Mouse (Mus musculus) layer of hippocampus, adult 2 months (tissue): Measurements from ENCODE around the gene Zfp91. TPM values are rescaled to one million over a fixed set of nuclear protein-coding genes. Genes with fewer than 3 reads are reported as not detected.
"Not testable (repeated sequence)": the region's sequence is repeated elsewhere in the genome, so short reads cannot be mapped to it uniquely, and the experiment has no call there.

Source experiments
- DNase-seq, 2 experiments: peaks; one replicate each; pipeline ENCODE4 v3.0.0; 2022; ENCODE audit warnings: low spot score in 2 of 2
- H3K27ac ChIP-seq: fragments of 200-600 bp; 2 replicates; pipeline ENCODE4 v1.8.1; 2022
- H3K4me3 ChIP-seq: fragments of 200-600 bp; 2 replicates; pipeline ENCODE4 v1.8.1; 2022; ENCODE audit warnings: mild to moderate bottlenecking
- CTCF ChIP-seq: fragments of 200-600 bp; conservative IDR thresholded peaks from 2 replicates; pipeline ENCODE4 v1.8.1; 2022; ENCODE audit warnings: antibody characterized with exemption, mild to moderate bottlenecking, moderate library complexity
- total RNA-seq, 2 experiments: library from RNA; stranded (reverse); gene quantifications; 2 replicates each; pipeline ENCODE4 v1.2.3; 2021

Gene Zfp91
- total RNA-seq, 2 experiments from 2014 or later: 87.6 to 94.8 TPM

DNA sequence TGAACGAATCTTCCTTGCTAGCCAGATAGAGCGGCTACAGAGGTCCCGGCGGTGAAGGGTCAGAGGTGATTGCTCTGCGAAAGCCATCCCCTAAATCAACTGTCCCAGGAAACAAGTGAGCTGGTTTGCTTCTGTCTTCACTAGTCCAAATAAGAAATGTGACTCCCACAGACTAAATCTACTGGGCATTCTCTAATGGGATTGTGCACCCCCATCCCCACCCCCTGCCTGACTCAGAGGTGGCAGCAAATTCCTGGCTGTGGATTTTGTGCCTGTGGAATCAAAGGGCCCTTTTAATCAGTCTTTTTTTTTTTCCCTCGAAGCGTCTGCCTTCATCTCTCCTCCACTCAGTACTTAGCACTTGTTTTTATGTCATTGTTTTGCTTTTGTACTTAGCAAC lies 30.6 kb downstream of the Zfp91 start, which contains the start of gene Cntf:
Cntf (minus strand) TSS at position 325 of the 400 bp plus-strand sequence.
- Histone ChIP-seq H3K4me3 (no peak within 1 kb of the TSS), H3K27ac (no peak within 1 kb of the TSS)
- TF ChIP-seq CTCF: no peak
- DNase-seq: no peak

DNA sequence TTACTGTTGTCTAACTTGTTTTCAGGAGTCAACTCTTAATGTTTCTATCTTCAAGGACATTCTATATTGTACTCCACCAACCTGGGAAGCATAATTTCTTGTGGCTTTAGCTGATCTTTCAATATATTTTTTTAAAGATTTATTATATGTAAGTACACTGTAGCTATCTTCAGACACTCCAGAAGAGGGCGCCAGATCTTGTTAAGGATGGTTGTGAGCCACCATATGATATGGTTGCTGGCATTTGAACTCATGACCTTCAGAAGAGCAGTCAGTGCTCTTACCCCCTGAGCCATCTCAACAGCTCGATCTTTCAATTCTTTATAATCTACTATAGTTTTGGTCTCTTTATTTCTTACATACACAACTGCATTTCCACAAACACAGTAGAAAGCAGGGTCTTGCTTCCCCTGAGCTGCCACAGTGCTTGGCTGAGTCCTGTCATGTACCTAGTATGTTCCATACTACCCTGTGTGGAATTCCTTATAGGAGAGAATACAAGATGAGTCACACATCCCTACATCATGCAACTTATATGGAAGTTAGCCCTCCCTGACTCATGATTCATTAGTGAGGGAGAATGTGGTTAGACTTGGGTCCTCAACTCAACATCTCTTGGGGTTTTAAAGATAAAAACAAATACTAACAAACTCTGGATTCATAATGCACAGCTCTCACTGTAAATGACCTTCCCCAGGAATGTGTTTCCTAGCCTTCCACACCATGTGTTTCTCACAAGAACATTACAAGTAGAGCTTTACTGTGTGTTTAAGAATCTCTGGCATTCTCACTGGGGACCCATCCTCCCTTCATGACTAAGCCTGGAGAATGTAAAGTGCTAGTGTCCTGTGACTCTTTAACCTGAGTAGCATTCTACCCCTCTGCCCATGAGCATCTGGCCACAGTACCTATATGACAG lies 33.5 kb downstream of the Zfp91 start:
- H3K27ac ChIP-seq: no peak overlapping the region
- H3K4me3 ChIP-seq: no peak overlapping the region
- DNase-seq: no peak
- TF ChIP-seq CTCF: peak; percentile 80

DNA sequence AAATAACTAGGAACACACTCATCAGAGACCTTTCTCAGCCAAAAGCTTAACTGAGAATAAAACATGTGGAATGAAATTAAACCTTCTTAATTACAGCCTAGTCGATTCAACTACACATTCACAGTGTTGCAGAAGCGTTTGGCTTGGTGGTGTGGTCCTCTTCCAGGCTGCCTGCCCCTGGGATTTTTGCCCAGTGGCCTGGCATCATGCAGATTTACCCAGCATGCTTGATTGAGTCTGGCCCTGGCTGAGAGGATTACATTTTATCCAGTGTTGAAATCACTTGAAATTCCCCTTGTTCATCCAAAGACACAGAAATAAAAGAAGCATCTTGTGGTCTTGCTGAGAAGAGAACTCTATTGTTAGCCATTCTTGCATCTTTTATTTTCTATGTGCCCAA lies 36.3 kb downstream of the Zfp91 start:
- Histone ChIP-seq H3K27ac (peak overlapping the region; percentile 21; the same call in 1 of the 2 replicates), H3K4me3 (no peak overlapping the region)
- TF ChIP-seq CTCF: no peak
- DNase-seq: peak; percentile 57 to 62

DNA sequence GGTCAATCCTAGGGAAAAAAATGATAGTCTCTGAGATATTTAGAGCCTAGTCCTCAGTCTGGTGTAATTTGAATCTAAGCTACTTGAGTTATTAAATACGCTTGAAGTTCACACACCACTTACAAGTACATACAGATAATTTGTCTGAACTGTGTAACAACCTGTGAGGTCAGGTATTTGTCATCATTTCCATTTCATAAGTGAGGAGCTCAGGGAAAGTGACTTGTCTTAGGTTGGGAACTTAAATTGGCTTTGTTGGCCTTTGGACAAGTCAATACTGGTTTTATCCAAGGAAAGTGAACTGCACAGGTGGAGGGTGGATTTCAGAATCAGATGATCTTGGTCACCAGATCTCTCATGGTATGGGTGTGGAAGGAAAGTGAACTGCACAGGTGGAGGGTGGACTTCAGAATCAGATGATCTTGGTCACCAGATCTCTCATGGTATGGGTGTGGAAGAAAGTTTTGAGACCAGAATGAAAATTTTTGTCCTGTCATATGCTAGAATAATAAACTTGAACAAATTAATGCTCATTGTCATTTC lies 36.9 kb downstream of the Zfp91 start:
- H3K4me3 ChIP-seq: no peak overlapping the region
- peak overlapping the region; percentile 21; the same call in 1 of the 2 replicates for H3K27ac ChIP-seq
- DNase-seq: no peak
- TF ChIP-seq CTCF: no peak

DNA sequence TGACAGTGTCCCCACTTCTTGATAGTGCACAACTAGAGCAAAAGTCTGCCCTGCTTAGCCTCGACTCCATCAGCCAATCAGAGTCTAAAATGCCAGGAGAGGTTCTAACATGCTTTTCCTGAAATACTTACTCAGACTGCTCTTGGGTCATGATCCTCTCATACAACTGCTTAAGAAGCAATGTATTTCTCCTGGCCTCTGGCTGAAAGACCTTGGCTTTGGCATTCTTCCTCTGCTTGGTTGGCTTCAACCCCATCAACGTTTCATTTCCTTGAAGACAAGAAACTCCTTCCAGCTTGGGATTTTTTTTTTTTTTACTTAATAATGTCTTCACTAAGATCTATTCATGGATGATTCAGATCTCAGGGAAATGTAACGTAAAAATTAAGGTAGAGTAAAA lies 39.6 kb downstream of the Zfp91 start:
- Histone ChIP-seq H3K4me3 (no peak overlapping the region), H3K27ac (no peak overlapping the region)
- TF ChIP-seq CTCF: no peak
- no peak for DNase-seq

DNA sequence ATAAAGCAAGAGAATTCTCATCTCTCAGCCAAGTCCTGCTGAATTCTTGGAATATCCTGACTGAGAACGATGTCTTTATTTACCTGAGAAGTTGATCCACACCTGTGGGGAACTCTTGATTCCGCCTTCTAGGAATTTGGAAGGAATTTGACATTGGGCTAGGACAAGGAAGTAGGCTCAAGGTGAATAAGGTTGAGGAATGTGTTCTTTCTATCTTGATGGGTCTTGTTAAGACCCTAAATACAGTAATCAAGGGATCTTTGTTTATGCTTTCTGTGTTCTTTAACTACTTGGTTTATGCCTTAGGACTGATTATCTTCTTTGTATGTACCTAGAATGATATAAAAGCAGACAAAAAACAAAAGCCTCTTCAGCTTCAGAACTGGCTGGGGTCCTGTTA lies 64.0 kb downstream of the Zfp91 start:
- H3K4me3 ChIP-seq: no peak overlapping the region
- TF ChIP-seq CTCF: no peak
- DNase-seq: no peak
- H3K27ac ChIP-seq: no peak overlapping the region

DNA sequence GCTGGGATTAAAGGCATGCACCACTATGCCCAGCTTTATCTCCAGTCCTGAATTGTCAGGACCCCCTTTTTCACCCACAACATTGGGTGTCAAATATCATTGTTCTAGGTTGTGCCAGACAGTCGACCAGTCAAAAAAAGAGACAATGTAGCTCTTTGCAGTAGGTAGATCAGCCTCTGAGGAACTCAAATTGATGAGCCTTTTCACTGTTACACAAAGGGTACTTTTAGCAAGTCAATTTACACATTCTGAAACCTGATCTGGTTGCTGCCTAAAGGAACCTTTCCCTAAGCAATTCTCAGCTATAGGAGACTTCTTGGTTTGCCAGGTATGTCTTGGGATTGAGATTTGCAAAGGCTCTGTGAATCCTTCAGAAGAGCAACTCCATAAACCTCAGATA lies 64.9 kb downstream of the Zfp91 start:
- DNase-seq: no peak
- no peak for TF ChIP-seq CTCF
- H3K27ac ChIP-seq: no peak overlapping the region
- no peak overlapping the region for H3K4me3 ChIP-seq

DNA sequence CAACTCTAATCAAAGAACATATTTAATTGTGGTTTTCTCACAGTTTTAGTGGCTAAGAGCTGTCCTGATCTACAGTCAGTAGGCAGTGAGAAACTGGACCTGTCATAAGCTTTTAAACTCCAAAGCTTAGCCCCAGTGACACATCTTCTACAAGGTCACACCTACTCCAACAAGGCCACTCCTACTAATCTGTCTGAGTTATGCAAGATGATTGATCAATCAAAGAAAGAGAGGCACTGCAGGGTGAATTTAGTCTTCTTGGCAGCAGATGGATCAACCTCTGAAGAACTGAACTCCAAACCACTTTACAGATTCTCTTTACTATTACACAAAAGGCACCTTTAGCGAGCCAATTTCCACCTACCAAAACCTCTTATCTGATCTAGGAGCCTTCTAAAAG lies 70.1 kb downstream of the Zfp91 start:
- no peak for TF ChIP-seq CTCF
- Histone ChIP-seq H3K27ac (no peak overlapping the region), H3K4me3 (no peak overlapping the region)
- no peak for DNase-seq

DNA sequence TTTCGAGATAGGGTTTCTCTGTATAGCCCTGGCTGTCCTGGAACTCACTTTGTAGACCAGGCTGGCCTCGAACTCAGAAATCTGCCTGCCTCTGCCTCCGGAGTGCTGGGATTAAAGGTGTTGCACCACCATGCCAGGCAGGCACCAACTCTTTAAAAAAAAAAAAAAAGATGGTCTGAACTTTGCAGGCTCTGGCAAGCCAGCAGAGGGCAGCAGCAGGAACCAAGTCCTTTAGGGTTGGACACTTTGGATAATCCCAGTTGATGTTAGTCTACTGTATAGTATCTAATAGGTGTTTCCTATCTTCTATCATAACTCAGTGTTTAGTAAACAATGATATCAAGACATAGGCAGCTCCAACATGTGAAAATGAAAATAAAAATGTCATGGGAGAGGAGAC lies 73.6 kb downstream of the Zfp91 start:
- H3K4me3 ChIP-seq: no peak overlapping the region
- peak; percentile 72 for TF ChIP-seq CTCF
- no peak overlapping the region for H3K27ac ChIP-seq
- DNase-seq: peak in 1 of 2 experiments; percentile 23

DNA sequence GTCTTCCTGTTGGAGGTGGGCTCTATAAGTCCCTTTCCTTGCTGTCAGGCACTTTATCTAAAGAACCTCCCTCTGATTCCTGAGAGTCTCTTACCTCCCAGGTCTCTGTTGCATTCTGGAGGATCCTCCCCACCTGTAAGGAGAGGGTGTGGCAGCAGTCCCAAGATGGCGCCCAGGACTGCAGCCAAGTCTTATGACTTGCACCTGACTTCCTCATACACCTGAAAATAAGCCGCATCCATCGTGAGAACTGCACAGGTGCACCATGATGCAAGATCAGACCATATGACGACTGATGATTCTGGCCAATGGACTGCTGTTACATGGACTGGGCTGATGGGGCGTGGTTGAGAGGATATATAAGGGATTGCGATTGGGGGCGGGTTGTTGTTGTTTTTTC lies 74.3 kb downstream of the Zfp91 start:
- DNase-seq, H3K27ac ChIP-seq, H3K4me3 ChIP-seq: not testable (repeated sequence)

DNA sequence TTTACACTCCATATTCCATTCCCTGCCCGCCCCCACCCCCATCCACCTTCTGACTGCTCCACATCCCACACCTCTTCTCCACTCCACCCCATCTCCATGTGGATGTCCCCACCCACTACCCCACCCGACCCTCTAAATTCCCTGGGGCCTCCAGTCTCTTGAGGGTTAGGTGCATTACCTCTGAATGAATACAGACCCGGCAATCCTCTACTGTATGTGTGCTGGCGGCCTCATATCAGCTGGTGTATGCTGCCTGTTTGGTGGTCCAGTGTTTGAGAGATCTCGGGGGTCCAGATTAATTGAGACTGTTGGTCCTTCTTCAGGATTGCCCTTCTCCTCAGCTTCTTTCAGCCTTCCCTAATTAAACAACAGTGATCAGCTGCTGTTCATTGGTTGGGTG lies 75.0 kb downstream of the Zfp91 start:
- H3K27ac ChIP-seq, DNase-seq, H3K4me3 ChIP-seq: not testable (repeated sequence)

DNA sequence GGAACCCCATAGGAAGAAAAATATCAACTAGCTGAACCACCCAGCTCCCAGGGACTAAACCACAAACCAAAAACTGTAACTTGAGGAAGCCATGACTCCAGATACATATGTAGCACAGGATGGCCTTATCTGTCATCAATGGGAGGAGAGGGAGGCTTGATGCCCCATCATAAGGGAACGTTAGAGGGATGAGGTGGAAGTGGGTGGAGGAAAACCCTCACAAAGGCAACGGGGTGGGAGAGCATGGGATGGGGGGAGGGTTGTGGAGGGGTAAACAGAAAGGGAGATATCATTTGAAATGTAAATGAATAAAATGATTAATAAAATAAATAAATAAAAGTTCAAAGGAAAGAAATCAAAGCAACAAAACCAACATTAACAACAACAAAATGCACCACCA lies 75.5 kb downstream of the Zfp91 start:
- TF ChIP-seq CTCF: no peak

DNA sequence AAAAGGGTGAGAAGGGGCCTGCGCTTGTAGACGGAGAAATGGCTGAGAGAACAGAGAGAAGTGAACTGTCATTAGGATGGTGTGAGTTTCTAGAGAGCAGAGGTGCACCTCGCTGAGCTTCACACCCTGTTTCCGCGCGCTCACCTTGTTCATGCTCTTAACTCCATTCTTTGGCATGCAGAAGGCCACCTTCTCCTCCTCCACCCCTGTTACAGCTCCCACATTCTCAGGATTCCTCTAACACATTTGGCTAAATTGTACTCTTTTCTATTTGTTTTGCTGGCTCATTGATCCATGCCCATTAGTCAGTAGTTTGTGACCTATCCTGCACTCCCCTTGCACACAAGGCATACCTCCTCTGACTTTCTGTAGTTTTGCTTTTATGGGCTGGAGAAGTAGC lies 76.7 kb downstream of the Zfp91 start:
- Histone ChIP-seq H3K4me3 (no peak overlapping the region), H3K27ac (no peak overlapping the region)
- no peak for TF ChIP-seq CTCF
- DNase-seq: no peak

More for the DNA sequence above, 75.5 kb downstream of the Zfp91 start:
- Histone ChIP-seq H3K27ac (no peak overlapping the region), H3K4me3 (no peak overlapping the region)
- no peak for DNase-seq

Other genes starting within 250 kb of the Zfp91 start
- gene Gm4952, start 196.2 kb downstream of the Zfp91 start, total RNA-seq: not detected
- gene Glyat, start 162.8 kb downstream of the Zfp91 start, total RNA-seq: under 1 TPM in 1 of 2 experiments, not detected in 1; 0.20 TPM
- not detected for gene Olfr1442, start 125.7 kb downstream of the Zfp91 start, total RNA-seq
- not detected for gene Olfr1443, start 118.0 kb downstream of the Zfp91 start, total RNA-seq
- not detected for gene Keg1, start 100.3 kb downstream of the Zfp91 start, total RNA-seq
- gene Cntf, start 30.5 kb downstream of the Zfp91 start, total RNA-seq: 1 to 10 TPM; 3.1 to 4.1 TPM
- gene Lpxn, start 67 bp upstream of the Zfp91 start, total RNA-seq: 1 to 10 TPM; 1.1 to 1.3 TPM
- not detected for gene Gm5244, start 50.6 kb upstream of the Zfp91 start, total RNA-seq
- gene Olfr1444, start 61.2 kb upstream of the Zfp91 start, total RNA-seq: not detected
- not detected for gene Olfr1445, start 87.7 kb upstream of the Zfp91 start, total RNA-seq
- gene Olfr1446, start 97.4 kb upstream of the Zfp91 start, total RNA-seq: not detected
- not detected for gene Olfr1447, start 107.6 kb upstream of the Zfp91 start, total RNA-seq
- not detected for gene Olfr1448, start 128.3 kb upstream of the Zfp91 start, total RNA-seq
- not detected for gene Olfr1449, start 134.7 kb upstream of the Zfp91 start, total RNA-seq
- not detected for gene Olfr1450, start 154.1 kb upstream of the Zfp91 start, total RNA-seq
- not detected for gene Olfr1451, start 198.9 kb upstream of the Zfp91 start, total RNA-seq
- gene Olfr1453, start 232.2 kb upstream of the Zfp91 start, total RNA-seq: not detected